Mouse (Mus musculus) cerebellum, adult 9-11 months (tissue): ENCODE measurements at regions not wholly inside any gene's neighbourhood (a gene's known extent, or its start where the extent isn't known, plus 50 kb on each side); places are given as distances from the start of the nearest gene placed in this dataset.

ENCODE experiments used
- DNase-seq: peaks from one replicate; pipeline ENCODE4 v3.0.0; 2022

DNA sequence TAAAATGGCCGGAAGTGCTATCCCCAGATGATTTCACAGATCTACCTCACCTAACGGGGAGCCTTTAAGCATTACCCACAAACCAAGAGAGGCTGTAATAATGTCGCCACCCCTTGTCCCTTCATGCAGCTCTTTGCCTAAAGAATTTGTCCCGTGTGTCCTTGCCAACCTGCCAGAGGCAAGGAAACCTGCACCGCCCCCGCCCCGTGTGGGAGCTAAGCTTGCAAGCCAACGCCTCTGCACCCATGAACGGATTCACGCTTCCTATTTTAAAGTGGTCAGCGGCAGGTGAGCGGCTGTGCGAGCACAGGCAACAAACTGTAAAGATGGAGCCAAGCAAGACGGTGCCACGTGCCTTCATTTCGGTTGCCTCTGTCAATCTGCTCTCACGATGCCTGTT is 63.1 kb downstream of the Gm11011 start:
- DNase-seq = no peak

- DNase-seq = no peak
Observed at GRCm38 (mm10) chr2:169519941-169520340, 67.6 kb downstream of the Gm11011 start.

GRCm38 (mm10) chr2:169515350-169515749 is 72.2 kb downstream of the Gm11011 start:
- no peak for DNase-seq

DNA sequence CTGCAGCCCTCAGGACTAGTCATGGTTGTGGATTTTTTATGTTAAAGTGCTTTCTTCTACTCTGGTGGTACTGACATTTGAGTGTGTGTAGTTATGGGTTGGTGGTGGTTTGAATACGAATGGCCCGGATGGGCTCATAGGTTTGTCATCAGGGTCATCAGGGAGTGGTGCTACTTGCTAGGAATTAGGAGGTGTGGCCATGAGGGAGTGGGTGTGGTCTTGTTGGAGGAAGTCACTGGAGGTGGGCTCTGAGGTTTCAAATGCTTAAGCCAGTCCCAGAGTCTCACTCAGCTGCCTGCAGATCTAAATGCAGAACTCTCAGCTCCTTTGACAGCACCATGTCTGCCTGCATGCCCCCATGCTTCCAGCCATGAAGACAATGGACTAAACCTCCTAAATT is 76.8 kb downstream of the Gm11011 start:
- no peak for DNase-seq

DNA sequence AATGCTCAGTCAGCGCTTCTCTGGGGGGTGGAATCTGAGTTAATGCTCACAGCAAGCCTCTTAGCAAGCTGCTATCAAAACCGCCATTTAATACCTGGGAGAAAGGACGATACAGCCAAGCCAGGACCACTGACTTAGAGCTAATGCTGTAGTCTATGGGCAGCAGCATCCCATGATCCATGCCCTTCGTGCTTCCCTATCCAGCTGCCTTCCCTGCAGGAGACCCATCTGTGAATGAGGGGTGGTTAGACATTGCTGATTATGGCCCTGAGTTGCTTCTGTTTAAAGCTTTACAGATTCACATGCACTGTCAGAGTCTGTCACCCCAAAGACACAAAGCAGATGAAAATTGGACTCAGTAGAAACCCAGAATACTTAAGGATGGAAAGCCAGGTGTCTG is 78.1 kb downstream of the Gm11011 start:
- no peak for DNase-seq

DNA sequence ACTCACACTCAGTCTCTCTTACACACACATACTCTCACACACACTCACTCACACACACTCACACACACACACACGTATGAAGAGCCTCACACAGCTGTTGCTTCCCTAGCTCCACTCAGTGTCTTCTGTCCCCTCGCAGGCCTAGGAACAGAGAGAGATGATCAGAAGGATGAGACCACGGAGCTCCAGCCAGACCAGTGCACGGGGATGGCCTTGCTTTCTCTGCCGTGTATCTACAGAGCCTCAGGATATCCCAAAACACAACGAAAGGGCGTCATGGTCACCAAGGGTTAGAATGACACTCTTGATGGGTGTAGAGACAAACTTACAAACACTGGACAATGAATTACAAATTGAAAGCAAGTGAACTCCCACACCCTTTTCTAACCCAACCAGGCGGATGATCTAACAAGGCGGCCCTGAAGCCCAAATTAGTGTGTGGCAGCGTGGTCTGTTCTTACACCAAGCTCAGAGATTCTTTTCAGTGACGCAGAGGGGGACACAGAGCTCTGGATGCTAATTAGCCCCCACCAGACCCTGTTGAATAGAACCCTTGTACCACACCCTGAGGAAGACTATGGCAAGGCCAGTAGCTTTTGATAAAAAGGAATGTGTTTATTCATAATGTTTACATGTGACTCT is 83.0 kb downstream of the Gm11011 start:
- no peak for DNase-seq

DNA sequence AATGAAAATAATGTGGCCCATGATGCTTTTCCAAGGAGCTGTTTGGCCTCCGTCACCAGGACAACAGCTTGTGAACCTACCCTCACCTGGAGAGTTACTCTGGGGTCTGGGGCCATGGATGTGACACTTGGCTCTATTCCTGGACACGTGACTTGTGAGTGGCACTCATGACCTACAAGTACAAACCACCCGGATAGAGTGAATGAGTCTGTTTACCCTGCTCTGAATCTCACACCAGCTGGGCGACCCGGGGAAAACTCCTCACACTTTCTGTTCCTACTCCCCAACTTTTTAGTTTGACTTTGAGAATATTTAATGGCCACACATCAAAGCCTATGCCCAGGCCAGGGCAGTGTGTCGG is 84.0 kb downstream of the Gm11011 start:
- no peak for DNase-seq

- DNase-seq = no peak
Observed at GRCm38 (mm10) chr2:169502717-169503597, 84.6 kb downstream of the Gm11011 start.

DNA sequence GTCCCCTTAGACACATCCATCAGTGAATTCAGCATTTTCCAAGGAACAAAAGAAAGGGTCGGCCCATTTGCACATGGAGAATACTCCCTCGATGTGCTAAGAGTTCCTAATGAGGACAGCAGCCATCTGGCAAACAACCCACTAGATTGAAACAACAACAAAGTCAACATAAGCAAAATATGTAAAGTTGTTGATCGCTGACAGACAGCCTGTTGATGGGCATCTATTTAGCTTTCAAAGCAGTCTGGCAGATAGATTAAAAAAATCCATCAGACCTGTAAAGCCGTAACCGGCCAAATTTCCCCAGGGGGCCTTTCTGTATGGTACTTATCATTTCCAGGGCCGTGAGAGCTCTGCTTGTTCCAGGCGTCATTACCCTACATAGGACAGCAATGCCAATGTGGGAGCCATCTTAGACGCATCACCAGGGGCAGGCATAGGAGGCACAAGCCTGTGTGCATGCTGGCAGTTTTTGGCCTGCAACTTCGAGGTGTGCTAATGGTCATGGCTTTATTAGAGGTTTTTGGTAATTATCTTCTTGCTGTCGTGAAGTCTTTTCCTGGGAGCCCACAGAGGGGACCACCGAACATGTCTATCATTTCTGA is 85.7 kb downstream of the Gm11011 start:
- no peak for DNase-seq

- no peak for DNase-seq
Observed at GRCm38 (mm10) chr2:169495368-169495767, 92.2 kb downstream of the Gm11011 start.

GRCm38 (mm10) chr2:169494503-169495311 is 92.8 kb downstream of the Gm11011 start:
- no peak for DNase-seq

- no peak for DNase-seq
Observed at GRCm38 (mm10) chr2:169493609-169494275, 93.8 kb downstream of the Gm11011 start.

- DNase-seq = no peak
Observed at GRCm38 (mm10) chr2:169483934-169484333, 103.6 kb downstream of the Gm11011 start.

- DNase-seq = peak; percentile 85
Observed at GRCm38 (mm10) chr2:169481731-169482465, 105.6 kb downstream of the Gm11011 start.

GRCm38 (mm10) chr2:169474418-169475112 is 113.0 kb downstream of the Gm11011 start:
- no peak for DNase-seq

DNA sequence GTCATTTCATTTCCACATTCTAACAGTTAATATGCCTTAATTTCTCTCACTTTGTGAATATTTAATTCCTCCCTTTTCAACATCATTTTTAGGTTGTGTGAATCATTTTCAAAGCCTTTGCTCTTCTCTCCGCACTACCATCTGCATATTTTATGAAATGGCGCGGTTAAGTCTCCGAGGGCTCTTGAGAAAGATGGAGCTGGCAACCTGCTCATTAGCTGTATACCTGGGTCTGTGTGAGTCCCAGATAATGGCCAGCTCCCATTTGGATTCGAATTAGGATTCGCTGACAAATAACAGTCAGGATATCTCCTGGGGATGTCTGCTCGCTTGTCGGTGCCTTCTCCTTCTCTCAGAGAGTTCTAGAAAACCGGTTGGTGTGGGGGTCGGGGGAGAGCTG is 118.0 kb downstream of the Gm11011 start:
- no peak for DNase-seq

DNA sequence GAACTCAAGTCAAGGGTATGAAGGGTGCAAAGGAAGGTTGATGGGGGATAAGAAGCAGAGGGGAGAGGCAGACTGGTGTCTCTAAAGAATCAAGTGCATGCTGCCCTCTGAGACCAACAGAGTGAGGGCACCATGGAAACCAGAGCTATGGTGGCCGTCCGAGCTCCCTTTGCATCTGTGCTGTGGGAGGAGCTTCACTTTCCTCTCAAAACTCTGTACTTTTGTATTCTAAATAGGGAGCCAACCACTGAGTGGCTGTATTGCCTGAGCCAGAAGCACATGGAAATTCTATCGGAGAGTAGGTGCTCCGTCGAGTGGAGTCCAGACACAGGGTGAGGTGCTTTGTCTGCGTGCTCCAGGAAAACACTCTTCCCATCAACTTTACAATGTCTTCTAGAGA is 119.9 kb downstream of the Gm11011 start:
- DNase-seq = no peak

DNA sequence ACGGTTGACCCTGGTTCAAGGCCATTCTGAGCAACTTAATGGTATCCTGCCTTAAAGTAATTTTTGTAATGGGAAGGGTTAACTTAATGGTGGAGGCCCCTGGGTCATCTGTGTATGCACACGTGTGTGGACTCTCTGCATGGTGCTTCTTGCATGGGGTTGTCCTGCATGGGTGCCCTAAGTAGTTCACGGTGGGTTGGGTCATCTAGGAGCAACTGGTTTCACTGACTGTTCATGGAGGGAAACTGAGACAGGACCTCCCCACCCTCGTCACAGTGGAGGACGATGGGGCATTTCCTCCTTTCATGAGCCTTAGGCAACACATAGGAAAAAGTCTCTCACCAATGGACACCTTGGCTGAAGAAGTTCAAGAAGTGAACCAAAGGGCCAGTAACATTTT is 123.4 kb downstream of the Gm11011 start:
- DNase-seq = no peak

- DNase-seq = no peak
Observed at GRCm38 (mm10) chr2:169461491-169462039, 126.0 kb downstream of the Gm11011 start.

DNA sequence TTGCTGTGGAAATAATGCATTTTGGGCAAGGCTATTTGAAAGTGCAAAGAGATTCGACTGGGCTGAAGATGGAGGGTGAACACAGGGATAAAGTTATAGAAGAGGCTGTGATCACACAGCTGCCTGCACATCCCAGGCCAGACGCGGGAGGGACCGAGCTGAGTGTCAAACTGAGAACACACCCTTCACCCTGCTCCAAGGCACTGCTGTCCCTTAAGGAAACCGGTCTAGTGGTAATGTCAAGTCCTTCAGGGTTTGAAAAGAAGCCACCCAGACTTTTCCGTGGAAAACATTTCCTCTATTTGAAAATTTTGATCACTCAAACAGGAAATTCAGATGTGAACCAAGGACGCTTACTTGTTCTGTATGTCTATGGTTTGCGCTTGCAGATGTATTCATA is 134.6 kb downstream of the Gm11011 start:
- DNase-seq = no peak

DNA sequence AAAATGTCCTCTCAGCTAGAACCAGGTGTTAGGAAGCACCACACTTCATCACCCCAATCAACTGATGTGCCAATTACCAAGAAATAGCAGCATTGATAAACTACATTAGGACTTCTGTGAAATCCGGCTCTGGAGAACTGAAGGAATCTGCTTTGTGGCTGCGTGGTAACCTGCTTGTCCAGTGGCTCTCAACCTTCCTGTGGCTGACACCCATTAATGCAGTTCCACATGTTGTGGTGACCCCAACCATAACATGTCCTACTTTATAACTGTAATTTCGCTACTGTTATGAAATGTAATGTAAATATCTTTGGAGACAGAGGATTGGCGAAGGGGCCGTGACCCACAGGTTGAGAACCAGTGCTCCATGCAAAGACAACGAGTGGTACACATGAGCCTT is 136.7 kb downstream of the Gm11011 start:
- no peak for DNase-seq
